Mouse (Mus musculus) small intestine, adult 2 months (tissue): ENCODE measurements at regions not wholly inside any gene's neighbourhood (a gene's known extent, or its start where the extent isn't known, plus 50 kb on each side); places are given as distances from the start of the nearest gene placed in this dataset.

Experiments
- CTCF ChIP-seq: fragments of 200-500 bp; IDR thresholded peaks from 2 replicates; pipeline ENCODE4 v1.5.1; 2012; ENCODE audit warnings: low read depth, mild to moderate bottlenecking, control low read depth, inconsistent platforms, low read length, moderate library complexity, mixed read lengths; ENCODE audit not compliant: insufficient replicate concordance, insufficient read length; ENCODE audit errors: extremely low read depth
- POLR2A ChIP-seq: fragments of 200-500 bp; IDR thresholded peaks from 2 replicates; pipeline ENCODE4 v1.6.1; 2012; ENCODE audit warnings: low read depth, mild to moderate bottlenecking, control low read depth, inconsistent platforms, low read length, moderate library complexity

DNA sequence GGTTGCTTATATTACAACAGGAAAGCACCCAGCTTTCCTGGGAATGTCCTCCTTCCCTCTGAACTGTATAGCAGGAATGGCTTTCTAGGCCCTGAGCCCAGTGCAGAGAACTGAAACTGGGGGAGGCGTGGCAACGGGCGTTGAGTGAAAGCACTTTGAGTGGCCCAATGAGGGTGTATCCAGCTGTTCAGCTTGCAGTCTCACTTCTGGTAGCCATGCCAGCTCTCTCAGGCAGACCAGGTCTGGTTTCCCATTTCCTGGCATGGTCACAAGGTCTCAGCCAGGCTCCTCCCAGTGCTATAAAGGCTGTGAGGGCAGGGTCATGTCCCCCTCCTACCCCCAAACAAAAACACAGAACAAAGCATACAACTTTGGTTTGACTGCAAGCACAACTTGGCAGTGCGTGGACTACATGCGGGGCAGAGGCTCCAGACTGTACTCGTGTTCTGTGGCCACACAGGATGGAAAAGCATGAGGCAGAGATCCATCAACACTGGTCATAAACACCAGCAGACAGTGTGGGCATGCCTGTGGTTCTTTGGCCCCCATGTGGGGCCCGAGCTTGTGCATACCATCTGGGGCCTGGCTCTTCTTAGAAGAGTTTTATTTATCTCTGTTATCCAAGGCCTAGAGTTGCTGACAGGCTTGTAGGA, 69.1 kb upstream of the Thpo start:
- TF ChIP-seq CTCF (no peak), POLR2A (no peak)
